Mouse (Mus musculus) brown adipose tissue, adult 24 weeks (tissue): ENCODE measurements around the gene Msh3. TPM values are rescaled to one million over a fixed set of nuclear protein-coding genes. Genes with fewer than 3 reads are reported as not detected.
"Not testable (repeated sequence)": the region's sequence is repeated elsewhere in the genome, so short reads cannot be mapped to it uniquely, and the experiment has no call there.

Experiments
- H3K27ac ChIP-seq: fragments of 200-500 bp; replicated peaks from 2 replicates; pipeline ENCODE4 v1.5.1; 2012; ENCODE audit warnings: low read depth, mild to moderate bottlenecking, low read length
- H3K4me1 ChIP-seq: fragments of 200-500 bp; 2 replicates; pipeline ENCODE4 v1.6.1; 2012; ENCODE audit warnings: low read length, mixed read lengths; ENCODE audit not compliant: control insufficient read depth, insufficient read depth, insufficient read length
- H3K4me3 ChIP-seq: fragments of 200-500 bp; 2 replicates; pipeline ENCODE4 v1.5.1; 2012; ENCODE audit warnings: low read depth, mild to moderate bottlenecking, low read length, moderate library complexity; ENCODE audit not compliant: insufficient read depth
- polyA plus RNA-seq: library from polyadenylated mRNA; stranded (reverse); fragments of >200 nt; gene quantifications from 2 replicates; pipeline ENCODE4 v1.2.4, GENCODE M21; 2012; ENCODE audit not compliant: missing spikeins, insufficient read depth, insufficient read length

Gene Msh3
- polyA plus RNA-seq, 1 experiment, result 8.5 TPM

DNA sequence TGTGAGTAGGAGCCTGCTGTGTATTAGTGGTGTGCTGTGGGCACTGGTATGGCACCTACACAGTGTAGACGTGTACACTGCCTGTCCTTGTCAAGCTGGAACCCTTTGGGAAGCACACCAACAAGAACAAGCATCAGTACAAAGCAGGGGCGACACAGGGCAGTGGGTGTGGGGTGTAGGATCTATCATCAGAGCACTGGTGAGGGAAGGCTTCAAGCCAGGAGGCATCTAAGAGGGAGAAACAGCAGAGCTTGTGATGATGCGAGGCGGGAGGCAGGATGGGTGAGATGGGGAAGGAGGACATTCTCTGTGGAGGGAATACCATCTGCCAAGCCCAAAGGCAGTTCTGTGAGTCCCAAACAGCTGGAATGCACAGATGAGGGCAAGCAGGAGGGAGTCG, 107.8 kb downstream of the Msh3 start:
- Histone ChIP-seq H3K4me1 (no peaks in the 10 kb centered on the region), H3K4me3 (no peak overlapping the region), H3K27ac (no peak overlapping the region)

- H3K27ac ChIP-seq, result no peak overlapping the region
- H3K4me3 ChIP-seq, result no peak overlapping the region
- H3K4me1 ChIP-seq, result no peaks in the 10 kb centered on the region
Measured at GRCm38 (mm10) chr13:92244731-92245130, 110.1 kb downstream of the Msh3 start.

DNA sequence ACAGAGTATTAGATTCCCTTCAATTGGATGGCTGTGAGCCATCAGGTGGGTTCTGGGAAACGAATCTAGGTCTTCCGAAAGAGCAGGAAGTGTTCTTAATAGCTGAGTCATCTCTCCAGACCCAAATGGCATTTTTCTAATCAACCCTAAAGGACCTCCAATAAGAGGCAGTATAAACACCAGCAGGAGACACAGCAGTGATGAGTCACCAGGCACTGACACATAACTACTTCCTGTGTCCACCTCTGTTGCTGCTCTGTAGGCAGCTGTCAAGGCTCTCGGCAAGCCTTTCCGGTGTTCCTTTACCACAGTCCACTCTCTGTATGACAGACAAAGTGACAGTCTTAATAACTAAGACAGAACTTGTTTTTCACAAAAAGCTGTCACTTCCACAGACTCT, 113.4 kb downstream of the Msh3 start:
- no peaks in the 10 kb centered on the region for H3K4me1 ChIP-seq
- no peak overlapping the region for H3K27ac ChIP-seq
- no peak overlapping the region for H3K4me3 ChIP-seq

DNA sequence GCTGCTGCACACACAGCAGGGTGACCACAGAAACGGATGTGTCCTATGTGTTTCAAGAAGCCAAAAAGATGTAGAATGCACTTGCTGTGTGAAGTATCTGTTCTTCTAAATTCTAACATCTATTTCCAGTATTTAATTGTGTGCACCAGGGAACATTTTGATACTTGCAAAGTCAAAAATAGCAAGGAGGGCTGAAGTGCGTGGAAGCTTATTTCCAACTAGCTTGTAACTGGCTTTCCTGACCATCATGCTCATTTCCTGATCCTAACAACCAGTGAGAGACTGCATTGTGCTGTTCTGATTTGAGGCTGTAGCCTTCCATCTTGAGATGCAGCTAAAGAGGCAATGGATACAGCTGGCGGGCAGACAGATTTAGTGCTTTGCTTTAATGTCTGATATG, 116.9 kb downstream of the Msh3 start:
- Histone ChIP-seq H3K4me1 (no peaks in the 10 kb centered on the region), H3K4me3 (no peak overlapping the region), H3K27ac (no peak overlapping the region)

DNA sequence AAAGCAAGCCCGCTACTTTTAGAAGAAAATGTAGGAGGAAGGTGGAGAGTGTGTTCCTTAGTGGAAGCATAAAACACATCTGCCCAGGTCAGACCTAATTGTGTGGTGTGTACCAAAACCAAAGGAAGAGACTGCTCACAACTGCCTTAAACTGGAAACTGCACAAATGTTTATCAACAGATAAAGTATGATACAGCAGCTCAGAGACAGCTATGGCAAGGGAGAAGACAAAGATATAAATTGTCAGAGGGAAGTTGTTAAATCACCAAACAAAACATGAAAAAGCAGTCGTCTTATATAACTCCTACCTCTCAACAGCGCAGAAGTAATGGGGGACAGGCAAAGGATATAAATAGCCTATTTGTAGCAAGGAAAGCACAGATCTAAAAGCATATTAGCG, 117.8 kb downstream of the Msh3 start:
- Histone ChIP-seq H3K4me3 (no peak overlapping the region), H3K4me1 (no peaks in the 10 kb centered on the region), H3K27ac (no peak overlapping the region)

- no peak overlapping the region for H3K27ac ChIP-seq
- H3K4me3 ChIP-seq, result no peak overlapping the region
- no peaks in the 10 kb centered on the region for H3K4me1 ChIP-seq
Measured at GRCm38 (mm10) chr13:92232076-92232938, 122.5 kb downstream of the Msh3 start.

DNA sequence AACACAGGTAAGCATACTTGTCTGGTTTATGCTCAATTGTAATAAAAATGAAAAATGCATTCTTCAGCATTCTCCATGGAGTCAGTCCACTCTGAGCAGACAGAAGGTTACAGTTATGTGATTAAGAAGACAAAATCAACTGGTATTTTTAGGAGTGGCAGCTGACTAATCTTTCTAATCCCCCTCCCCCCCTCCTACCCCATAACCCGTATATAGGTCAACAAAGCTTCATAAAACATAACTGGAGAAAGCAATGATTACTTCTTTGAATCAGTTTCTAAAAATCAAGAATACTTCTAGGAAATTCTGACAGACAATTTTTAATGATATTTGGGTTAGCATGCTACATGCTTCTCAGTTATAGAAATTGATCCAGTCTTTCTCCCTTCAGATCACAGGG, 126.8 kb downstream of the Msh3 start:
- Histone ChIP-seq H3K27ac (no peak overlapping the region), H3K4me3 (no peak overlapping the region), H3K4me1 (no peaks in the 10 kb centered on the region)

DNA sequence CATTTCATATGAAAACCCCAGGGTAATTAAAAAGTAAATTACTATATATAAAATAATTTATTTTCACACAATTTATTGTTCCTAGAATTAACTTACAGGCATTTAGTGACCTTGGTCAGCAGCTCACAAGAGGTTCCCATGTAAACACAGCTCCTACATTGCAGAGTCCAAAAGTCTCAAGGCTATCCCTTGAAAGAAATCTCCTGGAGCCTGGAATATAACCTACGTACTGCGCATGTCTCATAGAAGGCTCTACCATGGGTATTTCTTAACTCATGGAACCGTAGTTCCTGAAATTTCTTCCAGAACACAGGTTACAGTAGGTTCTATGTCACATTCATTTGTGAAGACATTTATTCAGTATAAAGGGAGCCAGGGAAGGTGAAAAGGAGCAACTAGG, 131.2 kb downstream of the Msh3 start:
- Histone ChIP-seq H3K4me1 (no peaks in the 10 kb centered on the region), H3K27ac (no peak overlapping the region)

DNA sequence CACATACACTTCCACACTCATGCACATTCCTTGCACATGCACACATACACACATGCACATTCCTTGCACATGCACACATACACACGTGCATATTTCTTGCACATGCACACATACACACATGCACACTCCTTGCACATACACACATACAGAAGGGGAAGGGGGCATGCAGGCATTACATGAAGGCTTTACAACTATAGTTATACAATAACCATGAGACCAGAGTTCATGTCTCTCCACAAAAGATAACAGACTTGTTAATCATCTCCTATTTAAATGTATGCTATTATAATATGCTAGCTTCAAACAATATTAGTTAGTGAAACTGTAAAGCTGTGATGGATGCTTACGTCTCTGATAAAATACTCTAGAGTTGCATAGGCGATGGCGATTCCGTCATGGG, 132.0 kb downstream of the Msh3 start:
- Histone ChIP-seq H3K4me1 (no peaks in the 10 kb centered on the region), H3K27ac (no peak overlapping the region), H3K4me3 (no peak overlapping the region)

More for the DNA sequence above, 131.2 kb downstream of the Msh3 start:
- H3K4me3 ChIP-seq, result no peak overlapping the region

- Histone ChIP-seq H3K4me1 (no peaks in the 10 kb centered on the region), H3K27ac (no peak overlapping the region), H3K4me3 (no peak overlapping the region)
Measured at GRCm38 (mm10) chr13:92219774-92220173, 135.0 kb downstream of the Msh3 start.

DNA sequence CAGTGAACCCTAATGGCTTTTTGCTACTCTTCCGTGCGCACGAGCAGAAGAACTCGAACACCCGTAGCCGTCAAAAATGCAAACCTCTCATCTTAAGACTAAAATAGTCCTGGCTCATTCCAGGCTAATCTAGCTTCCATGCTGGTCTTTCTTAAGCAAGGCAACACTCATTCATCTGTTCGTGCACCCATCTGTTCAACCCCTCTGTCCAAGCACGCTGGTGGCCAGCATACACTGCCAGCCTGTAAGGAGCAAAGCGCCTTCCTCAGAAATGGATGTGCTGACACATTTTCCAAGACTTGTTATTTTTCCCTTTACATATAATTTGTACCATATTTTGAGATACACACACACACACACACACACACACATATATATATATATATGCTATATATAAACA, 137.6 kb downstream of the Msh3 start:
- H3K4me3 ChIP-seq, result no peak overlapping the region
- no peaks in the 10 kb centered on the region for H3K4me1 ChIP-seq
- no peak overlapping the region for H3K27ac ChIP-seq

DNA sequence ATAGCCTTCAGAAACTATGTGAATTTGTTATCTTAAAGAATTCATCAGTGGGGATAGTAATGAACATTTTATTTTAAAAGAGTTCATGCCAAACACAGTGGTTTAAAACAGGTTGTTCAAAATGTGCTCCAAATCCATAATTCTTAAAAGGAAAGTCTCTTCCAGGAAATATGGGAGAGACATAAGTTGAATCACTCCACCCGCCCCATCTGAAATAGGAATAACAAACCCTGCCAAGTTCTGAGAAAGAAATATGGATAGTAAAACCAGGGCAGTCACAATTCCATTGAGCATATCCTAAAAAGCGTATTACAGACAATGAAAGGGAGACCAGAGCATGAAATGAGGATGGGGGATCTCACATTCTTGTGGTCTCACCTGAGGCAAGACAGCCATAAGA, 157.9 kb downstream of the Msh3 start:
- Histone ChIP-seq H3K4me1 (no peaks in the 10 kb centered on the region), H3K27ac (no peak overlapping the region), H3K4me3 (no peak overlapping the region)

- not testable (repeated sequence) for H3K4me1 ChIP-seq, H3K4me3 ChIP-seq, H3K27ac ChIP-seq
Measured at GRCm38 (mm10) chr13:92193806-92194205, 161.0 kb downstream of the Msh3 start.

- H3K4me3 ChIP-seq, H3K4me1 ChIP-seq, H3K27ac ChIP-seq: not testable (repeated sequence)
Measured at GRCm38 (mm10) chr13:92172686-92173085, 182.1 kb downstream of the Msh3 start.
